In genomic region chr7:3221902-3222419, GRCm38 (mm10) we compare ENCODE assay signal across 9 mouse cellular contexts. TPM values are rescaled to one million over a fixed set of nuclear protein-coding genes. Genes with fewer than 3 reads are reported as not detected.
DNase-seq lines count a peak whose midpoint lies in the region; ATAC-seq and TF ChIP-seq lines count a peak whose summit lies in the region.
"Had no signal": no experiment of that assay in that cellular context is flagged by ENCODE, and none has a peak within 500 bp of the region (broad histone marks: within the 10 kb centered on the region; RNA-seq: fewer than 3 reads in every experiment).

No protein-coding gene starts in this region.

- H3K9ac ChIP-seq in hindbrain, embryonic 11.5 days (ENCODE audit: low read depth, low read length): no peak overlapping the region
- no peak overlapping the region for H3K9ac ChIP-seq in midbrain, embryonic 16.5 days (ENCODE audit: low read depth, low read length)
- H3K9ac ChIP-seq: embryonic facial prominence, embryonic 12.5 days had no signal

- no peak overlapping the region for H3K4me2 ChIP-seq in hindbrain, embryonic 11.5 days (replicated peaks; ENCODE audit: low read depth, low read length)
- no peak overlapping the region for H3K4me2 ChIP-seq in midbrain, embryonic 16.5 days (ENCODE audit: low read length)
- H3K4me2 ChIP-seq: embryonic facial prominence, embryonic 12.5 days had no signal

- no peaks in the 10 kb centered on the region for H3K4me1 ChIP-seq in kidney, adult 2 months (ENCODE audit: control insufficient read depth, insufficient read depth, low read length)
- no peaks in the 10 kb centered on the region; the same call in 1 of the 2 replicates for H3K4me1 ChIP-seq in cortical plate, adult 2 months (ENCODE audit: control insufficient read depth, insufficient read depth, low read length)
- H3K4me1 ChIP-seq in hindbrain, embryonic 11.5 days (replicated peaks; ENCODE audit: control insufficient read depth, insufficient read depth, low read length): no peaks in the 10 kb centered on the region
- H3K4me1 ChIP-seq in midbrain, embryonic 16.5 days (ENCODE audit: control insufficient read depth, insufficient read depth, low read length): no peaks in the 10 kb centered on the region
- H3K4me1 ChIP-seq: embryonic facial prominence, embryonic 12.5 days had no signal

- H3K27me3 ChIP-seq in kidney, adult 2 months (replicated peaks; ENCODE audit: control insufficient read depth, insufficient read depth, low read length): no peaks in the 10 kb centered on the region; the same call in 1 of the 2 replicates
- no peaks in the 10 kb centered on the region for H3K27me3 ChIP-seq in Patski
- peaks cover 19% of the 10 kb centered on the region for H3K27me3 ChIP-seq in hindbrain, embryonic 11.5 days (ENCODE audit: control insufficient read depth, insufficient read depth, low read length)
- H3K27me3 ChIP-seq in midbrain, embryonic 16.5 days (ENCODE audit: control insufficient read depth, insufficient read depth, low read depth, low read length): peaks cover 11% of the 10 kb centered on the region

- CTCF ChIA-PET in Patski (lab: Charles Lee): interaction anchor here (0.9 to 1.7 kb wide), 5 partner anchors 10 to 230 kb away, joined by 3 to 7 read pairs (median 4); no protein-coding TSS in a partner anchor

- H3K27ac ChIP-seq in kidney, adult 2 months (ENCODE audit: insufficient read depth, low read depth, low read length): no peak overlapping the region
- no peak overlapping the region for H3K27ac ChIP-seq in cortical plate, adult 2 months (ENCODE audit: insufficient read depth, low read length)
- no peak overlapping the region for H3K27ac ChIP-seq in hindbrain, embryonic 11.5 days (ENCODE audit: low read depth, low read length)
- H3K27ac ChIP-seq in midbrain, embryonic 16.5 days (ENCODE audit: low read length): no peak overlapping the region
- H3K27ac ChIP-seq: embryonic facial prominence, embryonic 12.5 days had no signal

- no peak for TF ChIP-seq POLR2A in kidney, adult 2 months (IDR thresholded peaks at IDR 0.05; ENCODE audit: low read depth, low read length)
- TF ChIP-seq POLR2A in cortical plate, adult 2 months (IDR thresholded peaks at IDR 0.05; ENCODE audit: extremely low read depth, insufficient read depth, low read length): no peak

- WGBS in kidney, adult 2 months: 23% methylated on average over 3 of the region's 3 CpGs
- WGBS in hindbrain, embryonic 11.5 days: 39% methylated on average over 3 of the region's 3 CpGs
- 29% methylated on average over 3 of the region's 3 CpGs for WGBS in midbrain, embryonic 16.5 days

- H3K4me3 ChIP-seq in kidney, adult 2 months (ENCODE audit: insufficient read depth, low read depth, low read length): no peak overlapping the region
- H3K4me3 ChIP-seq in cortical plate, adult 2 months (ENCODE audit: insufficient read depth, low read length): no peak overlapping the region
- H3K4me3 ChIP-seq in hindbrain, embryonic 11.5 days (ENCODE audit: low read depth, low read length): no peak overlapping the region
- H3K4me3 ChIP-seq in midbrain, embryonic 16.5 days (ENCODE audit: low read depth, low read length): no peak overlapping the region
- H3K4me3 ChIP-seq: embryonic facial prominence, embryonic 12.5 days had no signal

- peak; percentile 57 for ATAC-seq in Patski
- peak; percentile 40; the same call in 1 of the 2 replicates for ATAC-seq in hindbrain, embryonic 11.5 days (ENCODE audit: low FRiP score)
- ATAC-seq in midbrain, embryonic 16.5 days: peak; percentile 68

- peak; percentile 38 for DNase-seq in kidney, adult 2 months
- DNase-seq in kidney, adult 11 months: no peak
- DNase-seq in Patski (ENCODE audit: low read depth, low spot score): peak; percentile 10
- peak; percentile 81 for DNase-seq in hindbrain, embryonic 11.5 days (ENCODE audit: low spot score)
- peak; percentile 25 to 55 for DNase-seq in layer of hippocampus, postnatal 25 days (ENCODE audit: extremely low spot score in 1 of 2, low spot score in 1 of 2)
- DNase-seq in thymus, postnatal 4 days: peak; percentile 37

- POLR2A ChIA-PET in Patski (lab: Charles Lee): no interaction called here

- no peaks in the 10 kb centered on the region for H3K9me3 ChIP-seq in hindbrain, embryonic 11.5 days (ENCODE audit: control insufficient read depth, low read length)
- H3K9me3 ChIP-seq in midbrain, embryonic 16.5 days (replicated peaks; ENCODE audit: control insufficient read depth, low read length, poor library complexity, severe bottlenecking): no peaks in the 10 kb centered on the region
- H3K9me3 ChIP-seq: embryonic facial prominence, embryonic 12.5 days had no signal

- peak; percentile 30 for TF ChIP-seq CTCF in kidney, adult 2 months (conservative IDR thresholded peaks at IDR 0.05; ENCODE audit: insufficient read depth, insufficient read length, low read depth, low read length)
- peak; percentile 59 for TF ChIP-seq CTCF in Patski (IDR thresholded peaks at IDR 0.05)
- peak; percentile 60; the same call in 1 of the 2 replicates for TF ChIP-seq CTCF in cortical plate, adult 2 months (IDR thresholded peaks at IDR 0.05; ENCODE audit: extremely low read depth, insufficient read depth, low read length)

- H3K36me3 ChIP-seq in kidney, adult 2 months (ENCODE audit: control insufficient read depth, insufficient read depth, low read length): no peaks in the 10 kb centered on the region
- no peaks in the 10 kb centered on the region for H3K36me3 ChIP-seq in hindbrain, embryonic 11.5 days (ENCODE audit: control insufficient read depth, insufficient read depth, low read length)
- no peaks in the 10 kb centered on the region for H3K36me3 ChIP-seq in midbrain, embryonic 16.5 days (ENCODE audit: control insufficient read depth, insufficient read depth, low read length)
- H3K36me3 ChIP-seq: embryonic facial prominence, embryonic 12.5 days had no signal

- in situ Hi-C loops in Patski (cut with MboI; ENCODE audit: low pct_unique_long_range_greater_than_20kb): loop anchor here (5.0 kb wide), 1 partner anchor 225 kb away; no protein-coding TSS in a partner anchor

RNA-seq across cellular contexts. Expression of gene Nlrp12, which starts 27.6 kb away (rescaled TPM):
- polyA plus RNA-seq in kidney, adult 2 months (2012; rRNA removed): 0.02 TPM in 1 of 2 replicates, not detected in the other
- not detected for polyA plus RNA-seq in Patski (2021)
- 0.04 TPM in 1 of 2 replicates, not detected in the other for polyA plus RNA-seq in cortical plate, adult 2 months (2012; rRNA removed)
- polyA plus RNA-seq in hindbrain, embryonic 11.5 days (2014; fragmentation: Nextera tagmentation; extraction: Ambion mirVana): 0.05 TPM in 1 of 2 replicates, not detected in the other
- total RNA-seq in layer of hippocampus, postnatal 25 days (2021): under 1 TPM in 1 of 2 experiments, not detected in 1; 0.05 TPM
- 0.10 TPM in 1 of 2 replicates, not detected in the other for polyA plus RNA-seq in midbrain, embryonic 16.5 days (2015; fragmentation: Nextera tagmentation; extraction: Ambion mirVana)

RNA-seq across cellular contexts. Expression of gene AU018091, which starts 53.0 kb away (rescaled TPM):
- polyA plus RNA-seq in kidney, adult 2 months (2012; rRNA removed): not detected in 2 replicates
- polyA plus RNA-seq in Patski (2021): 0.04 TPM
- not detected in 2 replicates for polyA plus RNA-seq in cortical plate, adult 2 months (2012; rRNA removed)
- 0.12 and 0.28 TPM in 2 replicates for polyA plus RNA-seq in hindbrain, embryonic 11.5 days (2014; fragmentation: Nextera tagmentation; extraction: Ambion mirVana)
- total RNA-seq in layer of hippocampus, postnatal 25 days (2021): not detected
- not detected in 2 replicates for polyA plus RNA-seq in midbrain, embryonic 16.5 days (2015; fragmentation: Nextera tagmentation; extraction: Ambion mirVana)
